Mouse (Mus musculus): ENCODE measurements around the gene Slc35b4. TPM values are rescaled to one million over a fixed set of nuclear protein-coding genes. Genes with fewer than 3 reads are reported as not detected.

Slc35b4 gene
- polyA plus RNA-seq, 1 experiment = 18.3 TPM

GRCm38 (mm10) chr6:34174715-34175114 lies 2.2 kb downstream of the Slc35b4 start:
- Histone ChIP-seq H3K36me3 (ENCODE audit: control insufficient read depth, insufficient read depth) (no peaks in the 10 kb centered on the region), H3ac (ENCODE audit: control insufficient read depth, insufficient read length) (no peak overlapping the region), H3K79me2 (ENCODE audit: control insufficient read depth, insufficient read depth) (peaks cover 27% of the 10 kb centered on the region), H3K4me2 (ENCODE audit: low read depth) (no peak overlapping the region), H3K27me3 (ENCODE audit: control insufficient read depth, insufficient read depth, insufficient read length) (no peaks in the 10 kb centered on the region), H3K4me3 (no peak overlapping the region)
- TF ChIP-seq MAX (IDR thresholded peaks at IDR 0.05; ENCODE audit: low read depth) (no peak), POLR2AphosphoS2 (IDR thresholded peaks at IDR 0.05; ENCODE audit: insufficient read length, low read depth) (no peak), MYOG (IDR thresholded peaks at IDR 0.05; ENCODE audit: control insufficient read depth in 1 of 3, insufficient read depth in 1 of 3, insufficient read length in 2 of 3, low read depth in 2 of 3) (no peak), MYOD1 (IDR thresholded peaks at IDR 0.05; ENCODE audit: control insufficient read depth in 1 of 3, insufficient read length in 2 of 3, low read depth in 2 of 3) (no peak), SRF (IDR thresholded peaks at IDR 0.05; ENCODE audit: control insufficient read depth, insufficient read length, low read depth) (no peak), POLR2A (IDR thresholded peaks at IDR 0.05; ENCODE audit: insufficient read length, low read depth) (no peak), REST (IDR thresholded peaks at IDR 0.05; ENCODE audit: insufficient read depth, insufficient read length) (no peak), E2F4 (IDR thresholded peaks at IDR 0.05; ENCODE audit: insufficient read depth) (no peak), CEBPB (IDR thresholded peaks at IDR 0.05; ENCODE audit: insufficient read depth, poor library complexity, severe bottlenecking) (no peak), TCF12 (IDR thresholded peaks at IDR 0.05; ENCODE audit: insufficient read depth, poor library complexity, severe bottlenecking) (no peak), USF1 (IDR thresholded peaks at IDR 0.05; ENCODE audit: low read depth) (no peak)

- no peak for TF ChIP-seq POLR2A (IDR thresholded peaks at IDR 0.05; ENCODE audit: insufficient read length, low read depth)
- TF ChIP-seq USF1 (IDR thresholded peaks at IDR 0.05; ENCODE audit: low read depth) = no peak
- no peak for TF ChIP-seq MYOD1 (IDR thresholded peaks at IDR 0.05; ENCODE audit: control insufficient read depth in 1 of 3, insufficient read length in 2 of 3, low read depth in 2 of 3)
- no peak for TF ChIP-seq MAX (IDR thresholded peaks at IDR 0.05; ENCODE audit: low read depth)
- no peak for TF ChIP-seq POLR2AphosphoS2 (IDR thresholded peaks at IDR 0.05; ENCODE audit: insufficient read length, low read depth)
- TF ChIP-seq E2F4 (IDR thresholded peaks at IDR 0.05; ENCODE audit: insufficient read depth) = no peak
- no peak for TF ChIP-seq SRF (IDR thresholded peaks at IDR 0.05; ENCODE audit: control insufficient read depth, insufficient read length, low read depth)
- TF ChIP-seq TCF12 (IDR thresholded peaks at IDR 0.05; ENCODE audit: insufficient read depth, poor library complexity, severe bottlenecking) = no peak
- TF ChIP-seq REST (IDR thresholded peaks at IDR 0.05; ENCODE audit: insufficient read depth, insufficient read length) = no peak
- no peak for TF ChIP-seq MYOG (IDR thresholded peaks at IDR 0.05; ENCODE audit: control insufficient read depth in 1 of 3, insufficient read depth in 1 of 3, insufficient read length in 2 of 3, low read depth in 2 of 3)
- no peak for TF ChIP-seq CEBPB (IDR thresholded peaks at IDR 0.05; ENCODE audit: insufficient read depth, poor library complexity, severe bottlenecking)
- TF ChIP-seq TCF3 (IDR thresholded peaks at IDR 0.05; ENCODE audit: insufficient read length, low read depth) = no peak
- no peaks in the 10 kb centered on the region for H3K27me3 ChIP-seq (ENCODE audit: control insufficient read depth, insufficient read depth, insufficient read length)
- no peak overlapping the region for H3K4me2 ChIP-seq (ENCODE audit: low read depth)
- H3K4me3 ChIP-seq = no peak overlapping the region
- no peaks in the 10 kb centered on the region for H3K36me3 ChIP-seq (ENCODE audit: control insufficient read depth, insufficient read depth)
- no peak overlapping the region for H3ac ChIP-seq (ENCODE audit: control insufficient read depth, insufficient read length)
- peaks cover 27% of the 10 kb centered on the region for H3K79me2 ChIP-seq (ENCODE audit: control insufficient read depth, insufficient read depth)
Measured at GRCm38 (mm10) chr6:34173251-34173650, 3.7 kb downstream of the Slc35b4 start.

- Histone ChIP-seq H3ac (ENCODE audit: control insufficient read depth, insufficient read length) (no peak overlapping the region), H3K4me3 (no peak overlapping the region), H3K4me2 (ENCODE audit: low read depth) (no peak overlapping the region), H3K36me3 (ENCODE audit: control insufficient read depth, insufficient read depth) (peaks cover 9% of the 10 kb centered on the region), H3K27me3 (ENCODE audit: control insufficient read depth, insufficient read depth, insufficient read length) (no peaks in the 10 kb centered on the region), H3K79me2 (ENCODE audit: control insufficient read depth, insufficient read depth) (peaks cover 27% of the 10 kb centered on the region)
- TF ChIP-seq MYOD1 (IDR thresholded peaks at IDR 0.05; ENCODE audit: control insufficient read depth in 1 of 3, insufficient read length in 2 of 3, low read depth in 2 of 3) (no peak), TCF12 (IDR thresholded peaks at IDR 0.05; ENCODE audit: insufficient read depth, poor library complexity, severe bottlenecking) (no peak), USF1 (IDR thresholded peaks at IDR 0.05; ENCODE audit: low read depth) (no peak), POLR2A (IDR thresholded peaks at IDR 0.05; ENCODE audit: insufficient read length, low read depth) (no peak), REST (IDR thresholded peaks at IDR 0.05; ENCODE audit: insufficient read depth, insufficient read length) (no peak), MYOG (IDR thresholded peaks at IDR 0.05; ENCODE audit: control insufficient read depth in 1 of 3, insufficient read depth in 1 of 3, insufficient read length in 2 of 3, low read depth in 2 of 3) (no peak)
Measured at GRCm38 (mm10) chr6:34171748-34172457, 5.0 kb downstream of the Slc35b4 start.

- TF ChIP-seq USF1 (IDR thresholded peaks at IDR 0.05; ENCODE audit: low read depth) (no peak), SRF (IDR thresholded peaks at IDR 0.05; ENCODE audit: control insufficient read depth, insufficient read length, low read depth) (no peak), REST (IDR thresholded peaks at IDR 0.05; ENCODE audit: insufficient read depth, insufficient read length) (no peak), TCF12 (IDR thresholded peaks at IDR 0.05; ENCODE audit: insufficient read depth, poor library complexity, severe bottlenecking) (no peak), POLR2A (IDR thresholded peaks at IDR 0.05; ENCODE audit: insufficient read length, low read depth) (no peak), MYOG (IDR thresholded peaks at IDR 0.05; ENCODE audit: control insufficient read depth in 1 of 3, insufficient read depth in 1 of 3, insufficient read length in 2 of 3, low read depth in 2 of 3) (no peak)
- H3K79me2 ChIP-seq (ENCODE audit: control insufficient read depth, insufficient read depth) = peaks cover 23% of the 10 kb centered on the region
- no peak overlapping the region for H3ac ChIP-seq (ENCODE audit: control insufficient read depth, insufficient read length)
- no peaks in the 10 kb centered on the region for H3K27me3 ChIP-seq (ENCODE audit: control insufficient read depth, insufficient read depth, insufficient read length)
- peaks cover 17% of the 10 kb centered on the region for H3K36me3 ChIP-seq (ENCODE audit: control insufficient read depth, insufficient read depth)
- no peak overlapping the region for H3K4me2 ChIP-seq (ENCODE audit: low read depth)
- H3K4me3 ChIP-seq = no peak overlapping the region
Measured at GRCm38 (mm10) chr6:34170844-34171494, 5.9 kb downstream of the Slc35b4 start.

Measured in myocyte (in vitro differentiated cells).